Mouse (Mus musculus) myocyte (in vitro differentiated cells): ENCODE measurements at regions not wholly inside any gene's neighbourhood (a gene's known extent, or its start where the extent isn't known, plus 50 kb on each side); places are given as distances from the start of the nearest gene placed in this dataset.

Experiments used
- H3K27me3 ChIP-seq: one replicate; pipeline ENCODE4 v1.6.1; 2011; ENCODE audit not compliant: control insufficient read depth, insufficient read depth, insufficient read length
- H3K36me3 ChIP-seq: one replicate; pipeline ENCODE4 v1.6.1; 2011; ENCODE audit not compliant: control insufficient read depth, insufficient read depth
- H3K4me2 ChIP-seq: one replicate; pipeline ENCODE4 v1.6.1; 2011; ENCODE audit warnings: low read depth, control low read depth
- H3K4me3 ChIP-seq: one replicate; pipeline ENCODE4 v1.5.1; 2011; ENCODE audit warnings: mild to moderate bottlenecking, control low read depth, moderate library complexity
- H3K79me2 ChIP-seq: one replicate; pipeline ENCODE4 v1.6.1; 2011; ENCODE audit not compliant: control insufficient read depth, insufficient read depth
- H3ac ChIP-seq: one replicate; pipeline ENCODE4 v1.6.1; 2011; ENCODE audit not compliant: control insufficient read depth, insufficient read length
- CEBPB ChIP-seq: IDR thresholded peaks from 2 replicates; pipeline ENCODE4 v1.6.1; 2011; ENCODE audit warnings: mild to moderate bottlenecking, moderate library complexity; ENCODE audit not compliant: poor library complexity, insufficient read depth, severe bottlenecking
- E2F4 ChIP-seq: IDR thresholded peaks from one replicate; pipeline ENCODE4 v1.6.1; 2011; ENCODE audit warnings: mild to moderate bottlenecking, control low read depth, moderate library complexity; ENCODE audit not compliant: insufficient read depth
- MAX ChIP-seq: IDR thresholded peaks from one replicate; pipeline ENCODE4 v1.6.1; 2011; ENCODE audit warnings: low read depth, mild to moderate bottlenecking, control low read depth
- MYOD1 ChIP-seq, 3 experiments: IDR thresholded peaks; one replicate each; pipeline ENCODE4 v1.6.1; 2011; ENCODE audit warnings: control low read depth in 2 of 3, low read depth in 2 of 3, mild to moderate bottlenecking in 2 of 3, moderate library complexity in 1 of 3; ENCODE audit not compliant: insufficient read length in 2 of 3, control insufficient read depth in 1 of 3
- MYOG ChIP-seq, 3 experiments: IDR thresholded peaks; one replicate each; pipeline ENCODE4 v1.6.1; 2011; ENCODE audit warnings: control low read depth in 2 of 3, low read depth in 2 of 3, mild to moderate bottlenecking in 2 of 3; ENCODE audit not compliant: insufficient read length in 2 of 3, control insufficient read depth in 1 of 3, insufficient read depth in 1 of 3
- POLR2A ChIP-seq: IDR thresholded peaks from one replicate; pipeline ENCODE4 v1.6.1; 2011; ENCODE audit warnings: low read depth, mild to moderate bottlenecking, control low read depth, moderate library complexity; ENCODE audit not compliant: insufficient read length
- POLR2AphosphoS2 ChIP-seq: IDR thresholded peaks from one replicate; pipeline ENCODE4 v1.6.1; 2011; ENCODE audit warnings: low read depth, control low read depth; ENCODE audit not compliant: insufficient read length
- REST ChIP-seq: IDR thresholded peaks from one replicate; pipeline ENCODE4 v1.6.1; 2011; ENCODE audit warnings: mild to moderate bottlenecking, control low read depth, moderate library complexity; ENCODE audit not compliant: insufficient read depth, insufficient read length
- SRF ChIP-seq: IDR thresholded peaks from one replicate; pipeline ENCODE4 v1.6.1; 2011; ENCODE audit warnings: low read depth; ENCODE audit not compliant: control insufficient read depth, insufficient read length
- TCF12 ChIP-seq: IDR thresholded peaks from one replicate; pipeline ENCODE4 v1.6.1; 2011; ENCODE audit warnings: mild to moderate bottlenecking, control low read depth; ENCODE audit not compliant: poor library complexity, insufficient read depth, severe bottlenecking
- TCF3 ChIP-seq: IDR thresholded peaks from one replicate; pipeline ENCODE4 v1.6.1; 2011; ENCODE audit warnings: low read depth, control low read depth; ENCODE audit not compliant: insufficient read length
- USF1 ChIP-seq: IDR thresholded peaks from one replicate; pipeline ENCODE4 v1.6.1; 2011; ENCODE audit warnings: low read depth, mild to moderate bottlenecking, control low read depth, moderate library complexity

- no peak overlapping the region for H3K4me2 ChIP-seq
These were observed 172.0 kb upstream of the Plxnc1 start for GRCm38 (mm10) chr10:95116579-95117011.

GRCm38 (mm10) chr10:95112837-95113388 is 168.3 kb upstream of the Plxnc1 start:
- Histone ChIP-seq H3K36me3 (no peaks in the 10 kb centered on the region), H3K27me3 (no peaks in the 10 kb centered on the region), H3K4me2 (no peak overlapping the region), H3K4me3 (no peak overlapping the region), H3ac (no peak overlapping the region), H3K79me2 (no peaks in the 10 kb centered on the region)
- no peak for TF ChIP-seq CEBPB

More at GRCm38 (mm10) chr10:95116579-95117011, 172.0 kb upstream of the Plxnc1 start:
- H3K27me3 ChIP-seq = no peaks in the 10 kb centered on the region
- TF ChIP-seq CEBPB (no peak), USF1 (no peak), REST (no peak), TCF3 (no peak), POLR2A (no peak), MYOD1 (IDR thresholded peaks at IDR 0.05; ENCODE audit: control insufficient read depth in 1 of 3, insufficient read length in 2 of 3, low read depth in 2 of 3) (no peak), E2F4 (no peak), SRF (no peak), MYOG (IDR thresholded peaks at IDR 0.05; ENCODE audit: control insufficient read depth in 1 of 3, insufficient read depth in 1 of 3, insufficient read length in 2 of 3, low read depth in 2 of 3) (no peak), TCF12 (no peak), POLR2AphosphoS2 (no peak), MAX (no peak)
- no peaks in the 10 kb centered on the region for H3K36me3 ChIP-seq
- H3K79me2 ChIP-seq = no peaks in the 10 kb centered on the region
- no peak overlapping the region for H3ac ChIP-seq
- H3K4me3 ChIP-seq = no peak overlapping the region

- H3K4me3 ChIP-seq = no peak overlapping the region
- H3ac ChIP-seq = no peak overlapping the region
- H3K4me2 ChIP-seq = no peak overlapping the region
- H3K36me3 ChIP-seq = no peaks in the 10 kb centered on the region
- no peaks in the 10 kb centered on the region for H3K27me3 ChIP-seq
- H3K79me2 ChIP-seq = no peaks in the 10 kb centered on the region
- TF ChIP-seq POLR2AphosphoS2 (no peak), E2F4 (no peak), MYOD1 (IDR thresholded peaks at IDR 0.05; ENCODE audit: control insufficient read depth in 1 of 3, insufficient read length in 2 of 3, low read depth in 2 of 3) (no peak), MYOG (IDR thresholded peaks at IDR 0.05; ENCODE audit: control insufficient read depth in 1 of 3, insufficient read depth in 1 of 3, insufficient read length in 2 of 3, low read depth in 2 of 3) (no peak)
These were observed 167.7 kb upstream of the Plxnc1 start for GRCm38 (mm10) chr10:95112231-95112774.

- Histone ChIP-seq H3K4me2 (no peak overlapping the region), H3K4me3 (no peak overlapping the region), H3K36me3 (no peaks in the 10 kb centered on the region), H3ac (no peak overlapping the region), H3K79me2 (no peaks in the 10 kb centered on the region), H3K27me3 (no peaks in the 10 kb centered on the region)
- TF ChIP-seq REST (no peak), POLR2A (no peak), USF1 (no peak), CEBPB (no peak), POLR2AphosphoS2 (no peak), MAX (no peak), SRF (no peak), TCF12 (no peak), MYOD1 (IDR thresholded peaks at IDR 0.05; ENCODE audit: control insufficient read depth in 1 of 3, insufficient read length in 2 of 3, low read depth in 2 of 3) (no peak), TCF3 (no peak), MYOG (IDR thresholded peaks at IDR 0.05; ENCODE audit: control insufficient read depth in 1 of 3, insufficient read depth in 1 of 3, insufficient read length in 2 of 3, low read depth in 2 of 3) (no peak), E2F4 (no peak)
These were observed 166.2 kb upstream of the Plxnc1 start for GRCm38 (mm10) chr10:95110786-95111185.

- H3K79me2 ChIP-seq = no peaks in the 10 kb centered on the region
- TF ChIP-seq E2F4 (no peak), SRF (no peak)
These were observed 164.9 kb upstream of the Plxnc1 start for GRCm38 (mm10) chr10:95109576-95109975.

More at GRCm38 (mm10) chr10:95109576-95109975, 164.9 kb upstream of the Plxnc1 start:
- Histone ChIP-seq H3K4me2 (no peak overlapping the region), H3ac (no peak overlapping the region), H3K36me3 (no peaks in the 10 kb centered on the region), H3K27me3 (no peaks in the 10 kb centered on the region), H3K4me3 (no peak overlapping the region)
